Mouse (Mus musculus) spleen, adult 2 months (tissue): Measurements from ENCODE around the gene Zfp871.
"Not testable (repeated sequence)": the region's sequence is repeated elsewhere in the genome, so short reads cannot be mapped to it uniquely, and the experiment has no call there.

Experiments
- CTCF ChIP-seq: fragments of 200-500 bp; IDR thresholded peaks from 2 replicates; pipeline ENCODE4 v1.5.1; 2011; ENCODE audit warnings: mild to moderate bottlenecking, inconsistent platforms; ENCODE audit not compliant: insufficient read depth, insufficient read length, insufficient replicate concordance; ENCODE audit errors: extremely low read depth
- POLR2A ChIP-seq: fragments of 200-500 bp; IDR thresholded peaks from 2 replicates; pipeline ENCODE4 v1.6.1; 2011; ENCODE audit warnings: low read depth, low read length, inconsistent platforms

DNA sequence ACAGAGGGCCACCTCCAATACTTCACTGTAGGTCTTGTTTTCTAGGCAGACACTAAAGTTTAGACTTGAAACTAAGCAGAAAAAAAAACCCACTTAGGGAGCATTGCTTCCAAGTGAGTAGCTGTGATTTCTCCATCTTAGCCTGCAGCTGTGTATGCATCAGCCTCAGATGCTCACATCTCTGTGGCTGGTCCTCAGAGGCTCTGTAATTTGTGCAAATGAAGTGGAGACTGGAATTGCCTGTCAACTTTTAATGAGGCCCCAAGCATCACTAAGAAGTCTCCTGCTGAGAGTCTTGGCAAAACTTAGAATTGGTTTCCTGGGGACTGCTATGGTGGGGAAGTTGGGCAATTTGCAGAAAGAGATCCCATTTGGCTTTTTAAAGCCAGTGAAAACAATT, 61.7 kb downstream of the Zfp871 start:
- not testable (repeated sequence) for TF ChIP-seq CTCF, POLR2A
